Mouse (Mus musculus) spleen, postnatal 14 days (tissue): Measurements from ENCODE around the gene Plvap.

Experiments used
- DNase-seq, 2 experiments: peaks; one replicate each; pipeline ENCODE4 v3.0.0; 2021 to 2022; ENCODE audit warnings: low spot score in 2 of 2

Gene Plvap

GRCm38 (mm10) chr8:71467201-71467600 lies 44.4 kb downstream of the Plvap start:
- DNase-seq, result no peak

DNA sequence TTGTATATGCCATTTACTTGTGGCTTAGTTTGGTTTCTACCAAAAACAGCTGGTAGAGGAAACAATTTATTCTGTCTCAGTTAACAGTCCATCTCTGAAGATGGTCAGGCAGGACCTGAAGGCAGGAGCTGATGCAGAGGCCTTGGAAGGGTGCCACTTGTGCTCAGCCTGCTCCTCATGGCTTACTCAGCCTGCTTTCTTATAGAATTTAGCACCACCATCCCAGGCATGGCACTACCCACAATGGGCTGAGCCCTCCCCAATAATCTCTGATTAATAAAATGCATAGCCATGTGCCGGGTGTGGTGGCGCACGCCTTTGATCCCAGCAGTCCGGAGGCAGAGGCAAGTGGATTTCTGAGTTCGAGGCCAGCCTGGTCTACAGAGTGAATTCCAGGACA lies 45.4 kb downstream of the Plvap start:
- no peak for DNase-seq

DNA sequence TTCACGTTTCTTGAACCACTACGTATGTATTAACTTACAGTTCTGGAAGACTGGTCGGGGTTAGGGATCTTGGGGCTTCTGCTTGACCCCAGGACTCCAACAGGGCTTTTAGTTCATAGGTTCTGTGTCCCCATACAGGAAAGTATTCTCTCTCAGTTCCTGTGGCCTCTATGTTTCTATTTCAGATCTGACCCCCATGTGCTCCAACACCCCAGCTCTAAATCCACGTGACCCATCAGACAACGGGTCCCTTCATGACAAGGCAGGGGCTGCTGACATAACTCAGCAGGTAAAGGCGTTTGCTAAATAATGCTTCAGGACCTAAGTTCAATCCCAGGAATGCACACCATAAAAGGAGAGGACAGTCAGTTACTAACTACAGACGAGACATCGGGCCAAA lies 45.8 kb downstream of the Plvap start:
- DNase-seq, result no peak

GRCm38 (mm10) chr8:71464513-71465500 lies 46.7 kb downstream of the Plvap start, which contains the start of gene Mrpl34:
Gene Mrpl34 (plus strand): TSS chr8:71464959.
- DNase-seq, result peak; percentile 96 to 97

DNA sequence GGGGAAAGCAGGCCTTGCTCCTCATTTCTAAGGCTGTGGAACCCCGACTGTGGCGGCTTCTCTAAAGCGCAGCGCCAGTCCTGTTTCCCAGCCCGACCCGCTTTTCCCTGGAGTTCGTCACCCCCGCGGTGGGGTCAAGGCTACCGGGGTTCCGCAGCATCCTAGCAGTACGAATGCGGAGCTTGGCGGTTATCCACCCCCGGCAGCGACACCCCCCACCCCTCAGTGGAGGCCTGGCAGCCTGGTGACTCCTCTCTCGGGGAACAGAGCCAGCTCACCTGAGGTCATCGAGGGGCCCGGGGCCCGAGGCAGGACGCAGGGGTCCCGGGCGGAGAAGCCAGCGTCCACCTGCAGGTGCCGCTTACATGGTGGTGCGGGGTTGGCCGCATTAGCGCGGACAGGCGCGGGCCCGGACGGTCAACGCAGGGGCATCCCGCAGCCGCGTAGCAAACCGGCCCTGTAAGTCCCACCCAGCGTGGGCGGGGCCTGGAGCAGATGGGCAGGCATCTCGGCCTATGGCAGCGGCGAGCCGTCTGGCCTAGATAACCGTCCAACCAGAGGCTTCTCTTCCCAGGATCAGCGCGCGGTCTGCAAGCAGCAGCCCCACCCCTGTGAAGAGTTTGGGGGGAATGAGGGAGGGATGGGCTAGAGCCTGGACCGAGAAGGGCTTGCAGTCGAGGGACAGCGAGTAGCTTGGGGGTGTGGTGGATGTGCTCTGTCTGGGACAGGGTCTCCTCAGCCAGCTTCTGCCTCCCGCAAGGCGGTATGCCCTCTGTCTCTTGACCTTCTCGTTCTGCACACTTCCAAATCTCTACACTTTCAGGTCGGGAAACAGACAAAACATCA lies 48.1 kb downstream of the Plvap start, which contains the start of gene Abhd8:
TSS of gene Abhd8 (minus strand) at position 468 of the 846 bp plus-strand sequence.
- DNase-seq, result peak; percentile 95 to 96

DNA sequence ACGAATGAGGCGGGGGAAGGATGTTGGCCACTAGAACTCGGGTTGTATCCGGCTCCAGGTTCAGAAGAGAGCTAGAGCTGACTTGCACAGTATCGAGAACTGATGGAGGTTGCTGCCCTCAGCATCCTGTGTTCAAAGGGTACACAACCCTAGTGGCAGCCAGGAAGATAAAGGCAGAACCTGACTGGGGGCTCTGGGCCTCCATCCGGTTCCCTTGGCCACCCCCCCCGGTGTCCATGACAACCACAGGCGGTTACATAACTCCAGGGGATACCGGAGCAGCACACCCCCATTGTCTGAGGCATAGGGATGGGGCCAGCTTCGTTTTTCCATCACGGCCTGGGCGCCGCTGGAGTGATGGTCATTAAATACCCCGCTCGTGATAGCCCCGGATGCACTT lies 48.8 kb downstream of the Plvap start:
- no peak for DNase-seq

GRCm38 (mm10) chr8:71462191-71462590 lies 49.4 kb downstream of the Plvap start:
- no peak for DNase-seq

- DNase-seq, result no peak
These were observed 50.3 kb downstream of the Plvap start for GRCm38 (mm10) chr8:71461152-71461840.

- no peak for DNase-seq
These were observed 50.8 kb downstream of the Plvap start for GRCm38 (mm10) chr8:71460716-71461115.

DNA sequence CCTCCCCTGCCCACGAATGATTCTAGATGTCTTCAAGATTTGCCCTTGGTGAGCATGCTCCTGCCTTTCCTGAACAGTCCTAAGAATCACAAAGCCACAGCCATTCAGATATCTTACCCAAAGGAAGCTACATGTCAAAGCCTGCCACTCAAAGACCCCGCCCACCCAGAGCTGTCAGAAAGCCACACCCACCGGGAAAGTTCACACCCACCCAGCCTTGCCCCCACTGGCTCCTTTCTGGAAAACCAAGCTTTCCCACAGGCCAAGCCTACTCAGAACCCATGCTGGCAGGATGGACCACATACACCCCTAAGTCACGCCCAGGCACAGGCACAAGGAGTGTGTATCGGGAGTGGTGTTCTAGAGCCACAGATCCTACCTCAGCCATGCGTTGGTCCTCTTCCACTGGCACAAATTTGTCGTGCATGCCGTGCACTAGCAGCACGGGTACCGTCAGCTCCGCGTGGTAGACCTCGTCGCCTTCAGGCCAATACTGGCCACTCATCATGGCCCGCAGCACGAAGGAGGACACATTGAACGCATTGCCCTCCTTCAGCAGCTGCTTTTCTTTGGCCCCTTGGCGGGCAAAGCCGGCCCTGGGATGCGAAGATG lies 53.8 kb downstream of the Plvap start:
- DNase-seq, result no peak

GRCm38 (mm10) chr8:71456906-71457305 lies 54.6 kb downstream of the Plvap start:
- DNase-seq, result no peak

DNA sequence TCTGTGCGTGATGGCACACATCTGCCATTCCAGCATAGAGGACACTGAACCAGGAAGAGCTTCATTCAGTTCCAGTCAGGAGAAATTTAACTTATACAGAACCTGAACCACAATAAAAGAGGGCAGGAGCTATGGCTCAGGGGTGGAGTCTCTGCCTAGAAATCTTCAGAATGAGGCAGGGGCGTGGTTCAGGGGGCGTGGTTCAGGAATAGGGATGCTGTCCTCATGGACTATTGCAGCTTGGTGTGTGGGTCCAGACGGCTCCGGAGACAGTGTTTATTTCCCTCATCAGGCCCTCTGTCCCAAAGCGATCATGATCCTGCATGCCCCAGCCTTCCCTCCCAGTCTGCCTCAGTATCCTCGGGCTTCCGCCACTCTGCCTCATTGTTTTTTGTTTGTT lies 56.9 kb downstream of the Plvap start:
- no peak for DNase-seq

- DNase-seq, result no peak
These were observed 58.9 kb downstream of the Plvap start for GRCm38 (mm10) chr8:71452669-71453068.

GRCm38 (mm10) chr8:71451777-71452176 lies 59.8 kb downstream of the Plvap start:
- DNase-seq, result no peak

DNA sequence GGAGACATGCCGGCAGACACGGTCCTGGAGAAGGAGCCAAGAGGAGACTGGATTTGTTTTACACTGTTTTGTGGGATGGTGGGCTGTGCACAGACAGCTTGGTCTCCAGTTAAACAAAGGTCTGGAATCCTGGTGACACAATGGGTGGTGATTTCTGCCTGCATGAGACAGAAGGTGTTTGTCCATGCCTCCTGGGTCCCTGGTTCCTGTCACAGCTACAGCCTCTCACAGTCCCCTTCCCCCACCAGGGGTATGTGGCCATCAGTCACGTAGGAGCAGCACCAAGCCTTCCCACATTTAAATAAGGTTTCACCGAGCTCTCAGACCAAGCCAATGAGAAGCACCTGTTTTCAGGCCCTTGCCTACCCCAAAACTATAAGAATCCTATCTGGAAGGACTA lies 60.2 kb downstream of the Plvap start:
- no peak for DNase-seq
